Mouse (Mus musculus): Measurements from ENCODE around the gene Tnni2. TPM values are rescaled to one million over a fixed set of nuclear protein-coding genes. Genes with fewer than 3 reads are reported as not detected.

The Tnni2 gene
- total RNA-seq, 2 experiments from 2014 or later: 79.5 to 219 TPM

GRCm38 (mm10) chr7:142481568-142482255, 40.1 kb downstream of the Tnni2 start:
- DNase-seq (ENCODE audit: low spot score in 2 of 2): no peak

- DNase-seq (ENCODE audit: low spot score in 2 of 2): no peak
Measured at GRCm38 (mm10) chr7:142482256-142482609, 40.6 kb downstream of the Tnni2 start.

- no peak for DNase-seq (ENCODE audit: low spot score in 2 of 2)
Measured at GRCm38 (mm10) chr7:142483136-142483535, 41.5 kb downstream of the Tnni2 start.

- no peak for DNase-seq (ENCODE audit: low spot score in 2 of 2)
Measured at GRCm38 (mm10) chr7:142484780-142485179, 43.2 kb downstream of the Tnni2 start.

- DNase-seq (ENCODE audit: low spot score in 2 of 2): no peak
Measured at GRCm38 (mm10) chr7:142486751-142487162, 45.1 kb downstream of the Tnni2 start.

- no peak for DNase-seq (ENCODE audit: low spot score in 2 of 2)
Measured at GRCm38 (mm10) chr7:142487341-142487859, 45.8 kb downstream of the Tnni2 start.

GRCm38 (mm10) chr7:142488053-142488452, 46.4 kb downstream of the Tnni2 start:
- no peak for DNase-seq (ENCODE audit: low spot score in 2 of 2)

GRCm38 (mm10) chr7:142493535-142493934, 51.9 kb downstream of the Tnni2 start:
- DNase-seq (ENCODE audit: low spot score in 2 of 2): no peak

Other genes with a start within 250 kb of the Tnni2 start
- gene Krtap5-3, start 240.4 kb upstream of the Tnni2 start, total RNA-seq (2021): not detected
- gene Gm7579, start 229.9 kb upstream of the Tnni2 start, total RNA-seq (2021): not detected
- not detected for gene Krtap5-5, start 211.8 kb upstream of the Tnni2 start, total RNA-seq (2021)
- gene Gm40460, start 200.7 kb upstream of the Tnni2 start, total RNA-seq (2021): not detected
- gene Gm2431, start 183.5 kb upstream of the Tnni2 start, total RNA-seq (2021): not detected
- gene Gm4559, start 167.4 kb upstream of the Tnni2 start, total RNA-seq (2021): not detected
- not detected for gene Krtap5-1, start 144.7 kb upstream of the Tnni2 start, total RNA-seq (2021)
- not detected for gene Krtap5-4, start 138.3 kb upstream of the Tnni2 start, total RNA-seq (2021)
- gene Ifitm10, start 68.1 kb upstream of the Tnni2 start, total RNA-seq (2021): 1 to 10 TPM; 5.1 to 6.2 TPM
- 1 to 10 TPM in 1 of 2 experiments, under 1 TPM in 1; 0.48 to 4.3 TPM for gene Gm49369, start 59.1 kb upstream of the Tnni2 start, total RNA-seq (2021)
- gene Ctsd, start 53.8 kb upstream of the Tnni2 start, total RNA-seq (2021): 100 to 1,000 TPM; 536 to 544 TPM
- gene Syt8, start 7.0 kb upstream of the Tnni2 start, total RNA-seq (2021): not detected
- 10 to 100 TPM; 25.1 to 43.0 TPM for gene Lsp1, start 19.0 kb downstream of the Tnni2 start, total RNA-seq (2021)
- gene Tnnt3, start 57.0 kb downstream of the Tnni2 start, total RNA-seq (2021): 100 to 1,000 TPM; 118 to 299 TPM
- gene Mrpl23, start 90.9 kb downstream of the Tnni2 start, total RNA-seq (2021): 1 to 10 TPM; 8.2 to 9.5 TPM
- gene Igf2, start 225.0 kb downstream of the Tnni2 start, total RNA-seq (2021): 1,000 to 10,000 TPM in 1 of 2 experiments, 100 to 1,000 TPM in 1; 616 to 1,339 TPM
- gene Gm49394, start 228.1 kb downstream of the Tnni2 start, total RNA-seq (2021): under 1 TPM in 1 of 2 experiments, not detected in 1; 0.11 TPM